Mouse (Mus musculus): ENCODE results near the gene Eif1.

Gene Eif1

DNA sequence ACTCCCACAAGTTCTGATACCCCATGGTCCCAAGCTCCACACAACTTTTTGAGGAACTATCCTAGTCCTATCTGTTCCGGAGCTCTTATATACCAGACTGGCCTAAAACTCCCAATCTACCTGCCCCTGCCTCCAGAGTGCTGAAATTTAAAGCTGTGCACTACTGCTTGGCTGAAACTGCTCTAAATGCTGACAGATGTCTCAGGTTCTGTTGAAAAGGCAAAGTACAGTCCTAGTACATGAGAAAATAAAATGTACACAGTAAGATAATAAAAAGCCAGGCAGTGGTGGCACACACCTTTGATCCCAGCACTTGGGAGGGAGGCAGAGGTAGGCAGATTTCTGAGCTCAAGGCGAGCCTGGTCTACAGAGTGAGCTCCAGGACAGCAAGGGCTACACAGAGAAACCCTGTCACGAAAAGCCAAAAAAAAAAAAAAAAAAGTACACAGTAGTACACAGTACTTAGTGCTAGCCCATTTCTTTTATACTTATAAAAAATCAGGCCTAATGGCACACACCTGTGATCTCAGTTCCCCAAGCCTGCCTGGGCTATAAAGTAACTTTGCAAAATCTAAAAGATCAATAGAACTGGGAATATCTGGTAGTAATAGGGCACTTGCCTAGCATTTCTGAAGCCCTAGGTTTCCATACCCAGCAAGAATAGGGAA is 3.0 kb downstream of the Eif1 start:
- ChIA-PET POLR2A (interaction anchor here (0.6 to 9.5 kb wide), 95 partner anchors 9 to 1753 kb away, joined by 3 to 410 read pairs (median 5); partner anchors contain the start of genes Acly (in 3 of the 4), Gast (in 3 of the 4), Jup (in 3 of the 4) and Hap1 (in 2 of the 4)), CTCF (interaction anchor here (0.6 to 1.4 kb wide), 15 partner anchors 15 to 1677 kb away, joined by 3 to 10 read pairs (median 4); partner anchors contain the start of genes Hap1 (in 1 of the 4), Jup (in 1 of the 4) and Psmc3ip (in 1 of the 4))

DNA sequence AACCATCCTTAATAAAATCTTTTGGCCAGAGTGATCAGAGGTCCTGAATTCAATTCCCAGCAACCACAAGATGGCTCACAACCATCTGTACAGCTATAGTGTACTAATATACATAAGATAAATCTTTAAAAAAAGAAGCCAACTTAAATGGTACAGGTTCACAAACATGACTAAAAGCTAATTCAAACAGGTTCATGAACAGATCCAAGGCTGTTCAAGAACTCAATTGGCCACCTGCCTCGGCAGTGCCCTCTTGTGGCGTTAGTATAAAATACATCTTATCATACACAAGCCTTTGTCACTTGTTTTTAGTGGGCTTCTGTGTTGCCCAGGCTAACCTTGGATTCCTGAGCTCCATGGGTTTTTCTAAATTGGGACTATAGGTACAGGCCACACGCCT is 3.9 kb downstream of the Eif1 start:
- ChIA-PET CTCF (interaction anchor here in 3 of 4 experiments (0.6 to 1.4 kb wide), 13 partner anchors 15 to 149 kb away, joined by 3 to 7 read pairs (median 3); partner anchors contain the start of genes Jup (in 1 of the 3) and Klhl11 (in 1 of the 3)), POLR2A (interaction anchor here (0.5 to 9.5 kb wide), 55 partner anchors 8 to 616 kb away, joined by 3 to 410 read pairs (median 5); partner anchors contain the start of genes Gast (in 3 of the 4), Hap1 (in 3 of the 4), Jup (in 3 of the 4) and Acly (in 2 of the 4))

DNA sequence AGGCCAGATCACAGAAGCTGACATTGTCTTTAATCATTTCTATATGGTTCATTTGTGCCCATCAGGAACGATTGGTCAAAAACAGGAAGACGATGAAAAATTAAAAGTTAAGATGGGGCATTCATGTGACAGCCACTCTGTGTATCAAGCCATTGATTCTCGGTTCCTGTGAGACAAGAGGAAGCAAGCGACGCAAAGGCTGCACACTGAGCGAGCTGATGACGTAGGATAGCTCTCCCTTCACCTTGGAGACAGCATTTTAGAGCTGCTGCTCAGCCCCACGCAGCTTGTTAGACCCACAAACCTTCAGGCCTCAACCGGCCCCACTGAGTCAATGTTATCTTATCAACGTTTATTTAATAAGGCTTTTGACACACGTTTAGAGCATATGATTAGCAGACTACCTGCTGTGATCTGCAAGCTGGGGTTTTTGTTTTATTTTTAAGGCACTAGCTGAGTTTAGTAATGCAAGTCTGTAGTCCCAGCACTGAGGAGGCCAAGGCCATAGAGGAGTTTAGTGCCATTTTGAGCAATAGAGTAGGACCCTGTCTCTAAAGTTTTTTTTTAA is 5.5 kb downstream of the Eif1 start:
- ChIA-PET POLR2A (interaction anchor here in 3 of 4 experiments (0.9 to 9.5 kb wide), 6 partner anchors 14 to 147 kb away, joined by 3 to 410 read pairs (median 4); partner anchors contain the start of genes Hap1 (in 2 of the 3), Gast (in 1 of the 3) and Klhl11 (in 1 of the 3)), CTCF (interaction anchor here in 1 of 4 experiments (0.6 to 1.4 kb wide), 4 partner anchors 33 to 1812 kb away, joined by 3 read pairs; partner anchors contain the start of gene Kat2a)

DNA sequence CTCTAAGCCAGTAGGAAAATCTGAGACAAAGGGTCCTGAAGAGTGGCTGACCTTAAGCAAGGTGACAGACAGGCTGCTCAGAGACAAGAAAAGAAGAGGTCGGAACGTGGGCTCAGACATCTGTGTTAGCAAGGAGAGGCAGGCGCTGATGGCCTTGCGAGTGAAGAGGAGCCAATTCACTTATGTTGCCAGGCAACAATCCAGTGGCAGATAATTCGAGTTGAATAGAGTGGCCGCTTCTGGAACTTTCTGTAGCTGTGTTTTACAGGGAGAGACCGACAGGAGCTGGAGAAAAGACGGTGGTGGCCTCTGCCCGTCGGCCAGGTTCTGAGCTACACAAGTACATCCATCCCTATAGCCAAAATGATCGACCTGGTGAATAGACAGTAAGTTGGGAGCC is 7.6 kb downstream of the Eif1 start:
- POLR2A ChIA-PET: interaction anchor here in 2 of 4 experiments (0.5 to 13.3 kb wide), 6 partner anchors 6 to 50 kb away, joined by 3 to 410 read pairs (median 4); partner anchors contain the start of genes Eif1 (in 1 of the 2) and Gast (in 1 of the 2)
- CTCF ChIA-PET: interaction anchor here in 1 of 4 experiments (1.7 kb wide), 1 partner anchor 67 kb away, joined by 5 read pairs; no protein-coding TSS in a partner anchor

DNA sequence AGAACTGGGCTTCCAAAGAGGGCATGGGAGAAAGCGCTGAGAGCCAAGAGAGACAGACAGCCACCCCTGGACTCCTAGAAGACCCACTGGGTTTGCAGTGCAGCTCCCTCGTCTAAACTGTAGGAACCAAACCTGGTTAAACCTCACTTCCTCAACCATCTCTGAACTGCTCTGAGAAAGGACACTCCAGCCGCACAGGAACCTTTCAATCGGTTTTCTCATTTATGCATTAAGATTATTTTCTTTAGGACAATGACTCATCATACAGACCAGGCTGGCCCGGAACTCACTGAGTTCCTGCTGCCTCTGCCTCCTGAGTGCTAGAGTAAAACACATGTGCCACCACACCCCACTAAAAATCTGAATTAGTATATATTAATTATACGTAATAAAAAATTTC is 8.1 kb downstream of the Eif1 start:
- POLR2A ChIA-PET: interaction anchor here in 3 of 4 experiments (0.5 to 22.4 kb wide), 8 partner anchors 4 to 50 kb away, joined by 3 to 410 read pairs (median 16); partner anchors contain the start of genes Eif1 (in 3 of the 3) and Gast (in 1 of the 3)
- CTCF ChIA-PET: interaction anchor here in 1 of 4 experiments (1.7 kb wide), 1 partner anchor 67 kb away, joined by 5 read pairs; no protein-coding TSS in a partner anchor

DNA sequence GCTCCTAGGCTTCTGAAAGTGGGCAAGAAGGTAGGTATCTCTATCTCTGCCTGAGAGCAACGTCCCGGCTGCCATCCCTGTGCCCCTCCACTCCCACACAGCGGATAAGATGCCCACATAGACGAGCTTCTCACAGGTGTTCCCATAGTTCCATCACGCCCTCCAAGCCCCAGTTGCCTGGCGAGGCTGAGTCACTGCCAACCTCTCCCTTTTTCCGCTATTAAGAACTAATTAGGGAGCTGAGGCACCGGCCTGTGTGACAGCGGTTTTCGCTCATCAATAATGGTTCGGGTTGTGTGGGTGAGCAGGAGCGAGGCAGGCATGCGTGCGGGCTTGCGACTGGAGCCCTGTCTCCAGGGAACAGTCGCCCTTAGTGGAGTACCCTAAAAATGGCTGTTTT is 10.6 kb downstream of the Eif1 start:
- POLR2A ChIA-PET: interaction anchor here (0.6 to 22.4 kb wide), 16 partner anchors 7 to 197 kb away, joined by 3 to 410 read pairs (median 4); partner anchors contain the start of genes Eif1 (in 4 of the 4), Jup (in 3 of the 4) and Acly (in 1 of the 4)
- CTCF ChIA-PET: interaction anchor here in 2 of 4 experiments (0.6 to 1.5 kb wide), 2 partner anchors 14 to 33 kb away, joined by 3 read pairs; no protein-coding TSS in a partner anchor

DNA sequence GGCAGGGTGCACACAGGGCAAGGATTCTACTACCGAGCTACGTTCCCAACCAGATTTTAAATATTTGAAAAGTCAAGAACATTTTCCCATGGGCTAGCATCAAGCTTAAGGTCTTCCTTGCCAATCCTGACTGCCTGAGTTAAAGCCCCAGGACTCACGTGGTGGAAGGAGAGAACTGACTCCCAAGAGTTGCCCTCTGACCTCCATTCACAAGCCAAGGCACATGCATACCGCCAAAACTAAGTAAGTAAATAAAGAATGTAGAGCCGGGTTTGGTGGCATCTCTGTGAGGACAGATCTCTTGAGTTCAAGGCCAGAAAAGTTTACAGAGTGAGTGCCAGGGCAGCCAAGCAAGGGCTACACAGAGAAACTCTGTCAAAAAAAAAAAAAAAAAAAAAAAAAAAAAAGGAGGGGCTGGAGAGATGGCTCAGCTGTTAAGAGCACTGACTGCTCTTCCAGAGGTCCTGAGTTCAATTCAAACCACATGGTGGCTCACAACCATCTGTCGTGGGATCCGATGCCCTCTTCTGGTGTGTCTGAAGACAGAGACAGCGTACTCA is 11.2 kb downstream of the Eif1 start:
- ChIA-PET POLR2A (interaction anchor here (0.6 to 22.4 kb wide), 17 partner anchors 7 to 197 kb away, joined by 3 to 410 read pairs (median 4); partner anchors contain the start of genes Eif1 (in 4 of the 4), Acly (in 1 of the 4) and Jup (in 1 of the 4)), CTCF (interaction anchor here in 2 of 4 experiments (0.6 to 1.5 kb wide), 2 partner anchors 14 to 33 kb away, joined by 3 read pairs; no protein-coding TSS in a partner anchor)

DNA sequence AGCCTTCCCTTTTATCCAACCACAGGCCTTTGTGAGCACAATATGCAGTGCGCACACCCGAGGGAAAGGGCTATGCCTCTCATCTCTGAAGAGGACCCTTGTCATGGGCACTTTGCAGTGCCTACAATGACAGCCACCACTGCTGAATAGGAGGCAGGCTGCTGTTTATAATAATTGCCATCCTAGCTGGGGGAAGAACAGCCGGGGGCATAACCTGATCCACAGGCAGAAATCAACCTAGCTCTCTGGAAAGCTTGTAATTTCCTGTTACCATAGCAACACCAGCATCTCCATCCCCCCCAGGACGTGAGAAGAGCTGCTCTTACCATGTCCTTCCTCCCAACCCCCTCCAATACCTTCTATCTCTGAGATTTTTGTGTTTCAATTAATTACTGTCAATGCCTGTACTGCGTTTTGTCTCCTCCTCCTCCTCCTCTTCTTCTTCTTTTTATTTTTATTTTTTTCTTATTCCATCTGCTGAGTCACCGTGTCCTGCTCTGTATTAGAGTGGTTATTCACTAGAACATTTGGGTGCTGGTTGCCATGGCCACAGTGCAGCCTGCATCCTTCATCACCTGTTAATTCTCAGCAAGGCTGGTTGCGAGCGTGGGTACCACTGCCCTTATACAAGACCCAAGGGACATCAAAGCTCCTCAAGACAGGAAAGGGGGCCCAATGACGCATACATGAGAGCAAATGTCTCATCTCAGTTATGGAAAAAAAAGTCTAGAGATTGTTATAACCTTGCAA is 13.3 kb downstream of the Eif1 start:
- CTCF ChIA-PET: no interaction called here
- POLR2A ChIA-PET: interaction anchor here in 3 of 4 experiments (0.6 to 22.4 kb wide), 7 partner anchors 9 to 1849 kb away, joined by 3 to 410 read pairs (median 5); partner anchors contain the start of genes Eif1 (in 2 of the 3) and Hap1 (in 1 of the 3)

DNA sequence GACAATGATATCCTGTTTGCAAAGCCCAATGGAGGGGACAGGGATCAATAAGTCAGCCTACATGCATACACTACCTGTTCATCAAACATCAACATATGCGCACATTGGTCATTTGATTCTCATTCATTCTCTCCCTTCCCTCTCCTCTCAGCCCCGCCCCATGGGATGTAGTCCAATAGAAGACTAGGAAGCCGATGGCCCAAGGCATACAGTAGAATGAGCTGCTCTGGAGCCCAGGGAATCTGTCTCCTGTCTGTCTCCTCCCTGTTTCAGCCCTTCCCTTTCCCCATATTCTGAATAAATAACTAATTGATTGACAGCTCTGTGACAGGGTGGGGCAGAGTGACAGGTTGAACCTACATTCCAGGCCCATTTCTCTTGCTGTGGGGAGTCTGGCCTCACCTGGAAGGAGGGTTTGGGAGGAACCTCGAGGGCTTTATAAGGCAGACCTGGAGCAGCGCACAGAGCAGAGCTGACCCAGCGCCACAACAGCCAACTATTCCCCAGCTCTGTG is 14.3 kb downstream of the Eif1 start, which contains the start of gene Gast:
Gene Gast, plus strand, starts transcription at position 464 of the 514 bp plus-strand sequence.
- ChIA-PET POLR2A (interaction anchor here (0.6 to 22.4 kb wide), 15 partner anchors 9 to 194 kb away, joined by 3 to 410 read pairs (median 4); partner anchors contain the start of genes Eif1 (in 2 of the 4) and Acly (in 1 of the 4)), CTCF (no interaction called here)

DNA sequence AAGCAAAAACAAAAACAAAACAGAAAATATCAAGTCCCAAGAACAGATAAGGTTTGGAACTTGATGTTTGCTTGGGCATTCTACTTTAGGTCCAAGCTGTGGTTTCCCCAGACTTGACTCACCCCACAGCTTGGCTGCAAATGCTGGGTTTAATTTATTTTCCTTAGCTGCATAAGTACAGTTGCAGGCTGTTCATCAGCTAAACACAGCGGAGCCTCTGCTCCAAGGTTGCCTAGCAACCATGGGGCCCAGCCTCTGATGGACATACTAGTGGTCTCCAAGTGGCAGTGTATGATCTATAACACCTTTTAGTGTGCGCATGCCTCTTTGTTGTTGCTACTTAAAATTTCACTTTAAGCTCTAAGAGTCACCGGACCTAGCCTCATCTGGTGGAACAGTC is 16.0 kb downstream of the Eif1 start:
- ChIA-PET CTCF (no interaction called here), POLR2A (interaction anchor here in 3 of 4 experiments (0.7 to 22.4 kb wide), 16 partner anchors 10 to 105 kb away, joined by 3 to 410 read pairs (median 5); partner anchors contain the start of genes Eif1 (in 3 of the 3), Klhl10 (in 1 of the 3), Nt5c3b (in 1 of the 3) and P3h4 (in 1 of the 3))

DNA sequence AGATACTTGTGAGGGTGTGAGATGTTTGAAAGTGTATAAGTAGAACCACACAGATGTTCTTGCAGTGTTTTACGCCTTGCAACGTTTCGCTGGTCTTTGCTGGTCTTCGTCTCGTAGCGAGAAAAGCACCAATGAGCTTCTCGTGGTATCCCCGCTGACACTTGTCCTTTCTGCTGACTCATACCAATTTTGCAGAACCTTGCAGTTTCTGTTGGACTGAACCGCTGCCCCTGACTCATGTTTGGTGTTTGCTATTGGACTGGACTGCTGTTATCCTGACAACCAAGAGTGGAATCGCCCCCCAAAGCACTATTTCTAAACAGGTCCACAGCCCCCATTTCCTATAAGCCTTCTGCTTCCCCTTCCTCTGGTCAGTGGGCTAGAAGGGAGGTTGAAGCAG is 24.6 kb downstream of the Eif1 start:
- CTCF ChIA-PET: interaction anchor here in 3 of 4 experiments (0.6 to 1.6 kb wide), 3 partner anchors 14 to 134 kb away, joined by 3 to 4 read pairs (median 3); no protein-coding TSS in a partner anchor
- POLR2A ChIA-PET: interaction anchor here in 3 of 4 experiments (1.1 to 22.4 kb wide), 9 partner anchors 8 to 24 kb away, joined by 3 to 410 read pairs (median 4); partner anchors contain the start of genes Eif1 (in 3 of the 3), Gast (in 1 of the 3) and Hap1 (in 1 of the 3)

DNA sequence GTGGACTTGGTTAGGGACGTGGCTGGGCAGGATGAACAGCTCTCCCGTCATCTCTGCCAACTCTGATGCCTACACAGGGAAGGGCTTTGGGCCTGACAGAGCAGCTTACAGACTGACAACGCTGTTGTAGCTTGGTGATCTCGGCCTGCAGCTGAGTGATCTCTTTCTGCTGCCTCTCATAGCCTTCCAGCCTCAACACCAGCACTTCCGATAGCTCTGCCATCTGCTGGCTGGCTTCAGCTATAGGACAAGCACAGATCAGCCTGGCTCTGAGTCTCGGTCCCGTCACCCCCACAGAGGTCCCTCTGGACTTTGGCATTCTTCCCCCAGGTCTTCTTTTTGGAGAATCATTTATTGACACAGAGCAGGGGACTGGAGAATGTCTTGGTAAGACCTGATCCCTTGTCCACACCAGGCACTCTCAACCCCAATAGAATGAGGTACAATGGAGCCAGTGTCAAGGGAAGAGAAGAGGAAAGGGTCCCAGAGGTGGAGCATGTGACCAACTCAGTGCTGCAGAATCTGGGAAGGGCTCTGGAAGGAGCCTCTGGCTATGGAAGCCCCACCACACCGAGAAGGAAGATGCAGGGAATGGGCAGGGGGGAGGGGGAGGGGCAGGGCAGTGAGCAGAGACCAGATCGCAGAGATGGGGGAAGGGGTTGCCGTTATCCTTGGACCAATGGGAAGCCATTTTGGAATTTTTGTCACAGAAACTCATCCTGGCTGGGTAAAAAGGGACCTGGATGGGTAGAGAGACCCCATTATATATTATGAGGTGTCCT is 32.6 kb downstream of the Eif1 start:
- ChIA-PET CTCF (interaction anchor here in 3 of 4 experiments (0.5 to 2.4 kb wide), 13 partner anchors 12 to 279 kb away, joined by 3 to 5 read pairs (median 3); partner anchors contain the start of gene Jup (in 1 of the 3)), POLR2A (interaction anchor here in 3 of 4 experiments (0.5 to 10.9 kb wide), 20 partner anchors 8 to 176 kb away, joined by 3 to 226 read pairs (median 4); partner anchors contain the start of genes Eif1 (in 3 of the 3), Acly (in 1 of the 3), Gast (in 1 of the 3) and Jup (in 1 of the 3))

DNA sequence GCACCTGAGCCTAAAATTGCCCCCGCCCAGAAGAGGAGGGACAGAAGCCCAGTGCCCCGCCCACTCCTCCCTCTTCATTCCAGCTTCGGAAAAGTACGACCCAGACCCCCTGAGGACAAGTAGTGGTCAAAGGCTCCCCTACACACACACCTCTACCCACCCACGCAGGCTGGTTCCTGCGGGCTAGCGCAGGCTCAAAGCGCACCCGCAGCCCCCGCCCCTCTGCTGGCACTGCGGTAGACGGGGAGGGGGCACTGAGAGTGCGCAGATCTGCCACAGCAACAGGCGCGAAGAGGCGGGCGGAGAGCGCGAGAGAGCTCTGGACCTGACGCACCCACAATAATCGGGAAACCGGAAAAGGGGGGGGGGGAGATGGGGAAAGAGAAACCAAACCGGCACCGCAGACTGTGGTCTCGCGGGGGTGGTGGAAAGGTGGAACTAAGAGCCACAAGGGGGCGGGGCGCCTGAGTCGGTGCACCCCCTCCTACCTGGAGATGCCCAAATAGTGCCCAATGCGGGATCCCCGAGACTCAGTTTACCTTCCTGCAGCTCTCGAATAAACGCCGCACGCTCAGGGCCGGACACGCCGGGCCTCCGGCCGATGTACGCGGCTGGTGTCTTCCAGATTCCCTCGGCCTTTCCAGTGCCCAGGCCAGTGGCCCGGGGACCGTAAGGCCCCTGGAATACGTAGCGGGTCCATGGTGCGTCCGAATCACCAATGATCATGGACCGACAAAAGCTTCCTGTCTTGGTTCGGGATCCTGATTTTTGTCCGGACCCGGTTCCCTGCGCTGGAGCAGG is 35.7 kb downstream of the Eif1 start:
- CTCF ChIA-PET: interaction anchor here in 3 of 4 experiments (0.5 to 1.3 kb wide), 9 partner anchors 19 to 1649 kb away, joined by 3 to 7 read pairs (median 3); partner anchors contain the start of gene Jup (in 1 of the 3)
- POLR2A ChIA-PET: interaction anchor here (0.6 to 10.9 kb wide), 84 partner anchors 8 to 906 kb away, joined by 3 to 226 read pairs (median 4); partner anchors contain the start of genes Acly (in 3 of the 4), Eif1 (in 3 of the 4), Jup (in 3 of the 4) and Gast (in 2 of the 4)

DNA sequence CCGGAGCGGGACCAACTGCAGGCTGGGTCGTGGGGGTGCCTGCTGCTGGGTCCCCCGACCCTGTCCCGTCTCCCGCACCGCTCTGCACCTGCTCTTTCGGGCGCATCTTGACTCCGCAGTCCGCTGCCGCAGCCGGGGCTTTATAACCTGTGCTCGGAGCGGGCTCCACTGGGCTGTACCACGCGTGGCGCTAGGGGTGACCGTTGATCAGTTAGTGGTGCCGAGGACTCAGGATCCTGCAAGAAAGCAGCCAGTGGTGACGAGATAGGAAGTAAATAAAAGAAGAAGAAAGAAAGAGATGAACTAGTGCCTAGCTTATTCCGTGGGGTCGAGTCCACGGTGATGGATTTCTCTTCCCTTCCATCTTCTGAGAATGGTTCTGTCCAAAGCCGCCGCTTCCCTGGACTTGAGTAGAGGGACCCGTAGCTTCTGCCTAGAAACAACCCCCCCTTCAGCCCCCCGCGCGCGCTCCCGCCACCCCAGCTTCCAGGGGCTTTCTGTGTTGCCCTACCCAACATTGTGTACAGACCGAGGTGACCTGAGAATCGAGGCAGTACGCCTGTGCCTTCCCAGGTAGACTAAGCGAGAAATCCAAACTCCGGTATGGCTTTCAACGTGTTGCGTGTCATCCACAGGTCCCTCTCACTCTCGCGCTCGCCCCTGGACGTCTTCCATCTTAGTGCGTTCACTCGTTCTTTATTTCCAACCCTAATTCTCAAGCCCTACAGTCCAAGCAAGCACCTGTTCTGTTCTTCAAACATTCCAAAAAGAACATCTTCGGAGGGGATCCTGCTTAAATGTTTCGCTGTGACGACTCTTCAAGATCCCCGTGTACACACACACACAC is 36.5 kb downstream of the Eif1 start, which contains the start of gene Hap1:
Gene Hap1, minus strand, starts transcription at position 157 of the 847 bp plus-strand sequence.
- ChIA-PET POLR2A (interaction anchor here (0.6 to 10.9 kb wide), 77 partner anchors 9 to 1954 kb away, joined by 3 to 226 read pairs (median 4); partner anchors contain the start of genes Acly (in 3 of the 4), Eif1 (in 3 of the 4), Jup (in 3 of the 4) and Stat3 (in 2 of the 4)), CTCF (interaction anchor here in 3 of 4 experiments (0.6 to 1.7 kb wide), 8 partner anchors 9 to 76 kb away, joined by 3 to 6 read pairs (median 4); partner anchors contain the start of genes Jup (in 1 of the 3) and P3h4 (in 1 of the 3))
